Mouse (Mus musculus): ENCODE measurements around the gene Atp6v0a1.

GRCm38 (mm10) chr11:101066549-101067412 is 57.5 kb downstream of the Atp6v0a1 start:
- peak; percentile 95 for TF ChIP-seq CTCF (IDR thresholded peaks at IDR 0.05; ENCODE audit: low read depth, low read length)
- TF ChIP-seq POLR2A (IDR thresholded peaks at IDR 0.05; ENCODE audit: insufficient read depth, low read length): no peak
- no peak for TF ChIP-seq EP300 (IDR thresholded peaks at IDR 0.05; ENCODE audit: insufficient read depth, low read depth, low read length)
